Comparison of ENCODE assay signal across 19 mouse cellular contexts in genomic region chr2:93765721-93766120, GRCm38 (mm10).
"Had no signal": no experiment of that assay in that cellular context is flagged by ENCODE, and none has a peak within 500 bp of the region (broad histone marks: within the 10 kb centered on the region; RNA-seq: fewer than 3 reads in every experiment).

No protein-coding gene starts in this region.

- H3K4me1 ChIP-seq: midbrain, embryonic 12.5 days; neural tube, embryonic 13.5 days; neural tube, embryonic 15.5 days had no signal

- ATAC-seq: midbrain, embryonic 16.5 days had no signal

- H3K9me3 ChIP-seq: midbrain, embryonic 10.5 days; midbrain, embryonic 12.5 days; neural tube, embryonic 13.5 days; neural tube, embryonic 15.5 days had no signal

- H3K27me3 ChIP-seq: midbrain, embryonic 12.5 days; neural tube, embryonic 13.5 days; neural tube, embryonic 15.5 days had no signal

- DNase-seq: lung, adult 18-20 months; lung, embryonic 14.5 days; lung, postnatal 10 days; lung, postnatal 4 days; midbrain, embryonic 14.5 days; retina, postnatal 1 day; right cerebral cortex, adult 18-20 months; right cerebral cortex, postnatal 25 days; right cerebral cortex, postnatal 4 days; spleen, adult 18-20 months; thymus, adult 18-20 months; thymus, postnatal 14 days; thymus, postnatal 36 days had no signal

- H3K4me3 ChIP-seq: midbrain, embryonic 10.5 days; midbrain, embryonic 12.5 days; myocyte; neural tube, embryonic 13.5 days; neural tube, embryonic 15.5 days had no signal

- H3K9ac ChIP-seq: lung, embryonic 14.5 days; midbrain, embryonic 12.5 days; neural tube, embryonic 13.5 days; neural tube, embryonic 15.5 days had no signal

- H3K4me2 ChIP-seq: lung, embryonic 14.5 days; midbrain, embryonic 12.5 days; neural tube, embryonic 13.5 days; neural tube, embryonic 15.5 days had no signal

- H3K27ac ChIP-seq: midbrain, embryonic 10.5 days; midbrain, embryonic 12.5 days; neural tube, embryonic 13.5 days; neural tube, embryonic 15.5 days had no signal
